Mouse (Mus musculus) layer of hippocampus, postnatal 25 days (tissue): Measurements from ENCODE around the gene Agpat3. TPM values are rescaled to one million over a fixed set of nuclear protein-coding genes. Genes with fewer than 3 reads are reported as not detected.
"Not testable (repeated sequence)": the region's sequence is repeated elsewhere in the genome, so short reads cannot be mapped to it uniquely, and the experiment has no call there.

Experiments
- DNase-seq, 2 experiments: peaks; one replicate each; pipeline ENCODE4 v3.0.0; 2022; ENCODE audit warnings: mixed read lengths in 2 of 2, low spot score in 1 of 2; ENCODE audit errors: extremely low spot score in 1 of 2
- total RNA-seq, 2 experiments: library from RNA; stranded (reverse); gene quantifications; 2 replicates each; pipeline ENCODE4 v1.2.3; 2021

The Agpat3 gene
- total RNA-seq, 2 experiments from 2014 or later: 233 TPM

- DNase-seq: no peak
These were observed 11.1 kb upstream of the Agpat3 start for GRCm38 (mm10) chr10:78363366-78363765.

DNA sequence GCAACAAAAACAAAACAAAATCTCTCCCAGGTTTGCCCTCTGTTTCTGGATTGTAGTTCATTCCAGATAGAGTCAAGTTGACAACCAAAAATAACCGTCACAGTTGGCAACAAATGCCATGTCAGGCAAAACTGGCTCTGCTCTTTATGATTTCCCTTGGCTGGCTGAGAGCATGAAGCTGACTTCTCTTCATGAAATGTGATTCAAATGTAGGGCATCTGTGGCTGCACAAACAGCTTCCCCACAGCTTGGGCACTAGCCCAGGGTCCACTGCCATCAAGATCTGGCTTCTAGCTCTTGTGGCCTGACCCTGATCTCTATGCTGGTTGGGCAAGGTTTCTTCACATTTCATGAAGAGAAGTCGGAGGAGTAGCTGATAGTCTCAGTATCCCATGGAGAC, 9.7 kb upstream of the Agpat3 start:
- DNase-seq: no peak

- DNase-seq: no peak
These were observed 8.0 kb upstream of the Agpat3 start for GRCm38 (mm10) chr10:78360290-78360711.

DNA sequence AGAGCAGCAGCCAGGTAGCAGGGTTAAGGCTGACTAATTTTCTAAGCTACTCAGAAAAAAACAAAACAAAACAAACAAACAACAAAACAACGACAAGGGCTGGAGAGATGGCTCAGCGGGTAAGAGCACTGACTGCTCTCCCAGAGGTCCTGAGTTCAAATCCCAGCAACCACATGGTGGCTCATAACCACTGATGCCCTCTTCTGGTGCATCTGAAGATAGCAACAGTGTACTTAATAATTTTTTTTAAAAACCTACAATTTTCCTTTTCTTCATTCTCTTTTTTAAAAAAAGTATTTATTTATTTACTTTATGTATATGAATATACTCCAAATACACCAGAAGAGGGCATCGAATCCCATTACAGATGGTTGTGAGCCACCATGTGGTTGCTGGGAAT, 6.7 kb upstream of the Agpat3 start:
- DNase-seq: not testable (repeated sequence)

DNA sequence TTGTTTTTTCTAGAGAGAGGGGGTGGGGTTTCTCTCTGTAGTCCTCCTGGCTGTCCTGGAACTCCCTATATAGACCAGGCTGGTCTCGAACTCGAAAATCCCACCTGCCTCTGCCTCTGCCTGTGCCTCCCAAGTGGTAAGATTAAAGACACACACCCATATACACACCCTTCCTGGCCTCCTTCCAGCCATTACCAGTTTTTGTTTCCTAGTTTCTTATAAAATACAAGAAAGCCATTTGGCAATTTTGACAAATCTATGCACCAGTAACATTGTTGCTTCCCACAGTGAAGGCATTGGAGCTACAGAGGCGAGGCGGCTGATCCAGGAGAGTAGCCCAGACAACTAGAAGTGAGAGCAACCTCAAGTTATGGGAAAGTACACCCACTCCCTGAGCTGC, 6.0 kb upstream of the Agpat3 start:
- DNase-seq: no peak

DNA sequence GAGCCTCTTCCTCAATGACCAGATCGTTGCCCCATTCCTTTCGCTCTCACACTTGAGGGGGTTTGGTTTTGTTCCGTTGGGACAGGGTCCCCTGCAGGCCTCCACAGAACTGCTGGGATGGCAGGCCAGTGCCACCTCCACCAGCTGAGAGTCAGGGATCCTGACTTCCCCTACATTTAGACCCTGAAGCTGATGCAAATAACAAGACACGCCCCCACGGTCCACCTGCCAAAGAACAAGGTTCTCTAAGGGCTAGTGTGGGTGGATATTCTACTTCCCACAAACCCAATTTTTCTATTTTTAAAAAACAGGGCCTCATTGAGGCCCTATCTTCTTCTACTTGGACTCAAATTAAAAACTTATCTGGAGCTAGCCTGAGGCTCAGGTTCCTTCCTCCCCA, 5.5 kb upstream of the Agpat3 start:
- no peak for DNase-seq

DNA sequence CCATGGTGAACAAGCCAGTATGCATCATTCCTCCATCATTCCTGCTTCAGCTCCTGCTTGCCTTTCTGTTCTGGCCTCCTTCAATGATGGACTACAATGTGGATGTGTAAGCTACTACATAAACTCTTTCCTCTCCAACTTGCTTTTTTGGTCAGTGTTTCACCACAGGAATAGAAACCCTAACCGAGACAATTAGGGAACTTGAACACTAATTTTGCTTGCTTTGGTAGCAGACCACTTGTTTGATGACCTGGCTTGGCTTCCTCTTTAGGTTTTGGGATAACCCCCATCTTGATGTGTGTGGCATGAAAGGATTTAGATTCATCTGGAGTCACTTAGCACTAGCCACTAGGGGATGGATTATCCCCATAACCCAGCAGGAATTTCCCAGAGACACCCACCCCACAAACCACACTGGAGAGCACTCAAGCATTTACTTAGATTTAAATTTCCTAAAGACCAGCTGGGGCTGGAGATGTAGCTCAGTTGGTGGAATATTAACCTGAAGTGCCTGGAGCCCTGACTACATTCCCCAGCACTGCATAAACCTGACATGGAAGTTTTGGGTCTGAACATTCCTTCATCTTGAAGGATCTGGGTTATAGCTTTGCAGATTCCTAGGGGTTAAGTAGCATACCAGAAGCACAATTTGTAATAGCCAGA, 3.8 kb upstream of the Agpat3 start:
- DNase-seq: no peak

DNA sequence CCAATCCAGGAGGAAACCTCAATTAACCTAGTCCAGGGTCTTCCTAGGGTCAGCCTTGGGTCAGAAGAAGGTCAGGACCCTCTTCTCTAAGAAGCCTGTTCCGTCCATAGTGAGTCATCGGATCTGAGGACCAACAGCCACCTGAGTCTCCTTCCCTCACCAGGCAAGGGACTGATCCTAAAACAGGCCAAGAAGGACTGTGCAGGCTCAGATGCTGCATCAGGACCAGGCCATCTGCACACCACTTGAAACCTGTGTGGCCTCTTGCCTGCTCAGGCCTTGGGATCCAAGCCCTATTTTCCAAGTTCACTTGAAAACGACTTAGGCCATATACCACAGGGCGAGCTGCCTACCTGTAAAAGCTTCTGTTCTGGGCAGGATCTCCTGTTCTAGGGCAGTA, 907 bp upstream of the Agpat3 start:
- DNase-seq: no peak

DNA sequence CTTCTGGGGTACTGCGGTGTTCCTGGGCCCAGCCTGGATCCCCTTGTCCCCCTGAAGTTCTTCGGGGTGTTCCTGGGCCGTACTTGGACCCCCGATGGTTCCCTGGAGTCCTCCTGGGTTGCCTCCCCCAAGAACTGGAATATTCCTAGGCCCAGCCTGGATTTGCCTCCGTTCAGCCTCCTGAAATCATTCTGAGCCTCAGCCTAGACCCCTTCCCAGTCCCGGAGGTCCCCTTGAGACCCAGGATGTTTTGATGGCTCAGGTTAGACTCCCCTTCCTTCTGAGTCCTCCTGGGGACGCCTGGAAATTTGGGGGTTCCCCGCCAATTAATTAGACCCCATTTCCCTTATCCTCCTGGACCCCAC, 359 bp upstream of the Agpat3 start:
- DNase-seq: no peak

- no peak for DNase-seq
These were observed 764 bp downstream of the Agpat3 start for GRCm38 (mm10) chr10:78351564-78351886.

DNA sequence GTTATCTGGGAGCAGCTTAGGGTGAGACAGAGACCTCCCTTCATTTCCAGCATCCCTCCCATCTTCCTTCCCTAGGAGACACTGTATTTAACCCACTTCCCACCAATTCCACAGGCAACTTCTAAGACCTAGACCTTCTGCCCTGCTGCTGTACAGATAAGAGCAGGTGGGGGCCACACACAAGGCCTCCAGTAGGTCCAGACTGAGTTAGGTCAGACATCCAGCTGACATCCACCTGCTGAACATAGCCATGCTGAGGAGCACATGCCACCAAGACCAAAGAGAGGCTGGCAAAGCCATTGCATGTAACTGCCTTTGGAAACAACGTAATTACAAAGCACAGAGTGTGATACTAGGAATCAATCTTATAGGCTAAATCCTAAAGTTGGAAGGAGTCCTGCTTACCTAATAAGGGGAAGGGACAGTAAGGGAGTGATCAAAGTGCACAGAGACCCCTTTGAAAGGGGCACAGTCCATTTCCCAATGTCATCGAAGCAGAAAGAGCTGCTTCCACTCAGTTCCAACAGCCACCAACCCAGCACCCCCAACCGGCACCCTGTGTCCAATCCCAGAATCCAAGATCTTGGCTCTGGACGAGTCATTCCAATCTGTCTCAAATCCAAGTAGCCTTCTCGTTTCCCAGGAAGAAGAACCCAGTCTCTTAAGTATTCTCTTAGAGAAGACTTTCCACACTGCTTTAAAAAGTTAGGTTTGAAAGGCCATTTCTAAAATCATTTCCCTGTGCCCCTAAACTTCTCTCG, 1.3 kb downstream of the Agpat3 start:
- DNase-seq: no peak

- DNase-seq: no peak
These were observed 2.7 kb downstream of the Agpat3 start for GRCm38 (mm10) chr10:78349464-78350165.

DNA sequence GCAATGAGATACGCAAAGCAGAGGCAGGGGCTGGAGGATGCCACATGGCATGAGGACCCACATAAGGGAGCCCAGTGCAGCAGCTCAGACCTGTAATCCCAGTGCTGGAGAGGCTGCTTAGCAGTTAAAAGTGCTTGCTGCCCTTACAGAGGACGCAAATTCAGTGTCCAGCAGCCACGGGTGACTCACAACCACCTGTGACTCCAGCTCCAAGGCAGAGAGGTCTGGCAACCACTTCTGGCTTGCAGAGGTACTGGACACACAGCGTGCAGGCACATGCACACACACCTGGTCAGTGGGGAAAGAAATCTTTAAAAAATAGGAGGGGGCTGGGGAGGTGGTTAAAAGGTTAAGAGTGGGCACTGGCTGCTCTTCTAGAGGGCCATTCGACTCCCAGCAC, 4.1 kb downstream of the Agpat3 start:
- DNase-seq: no peak

DNA sequence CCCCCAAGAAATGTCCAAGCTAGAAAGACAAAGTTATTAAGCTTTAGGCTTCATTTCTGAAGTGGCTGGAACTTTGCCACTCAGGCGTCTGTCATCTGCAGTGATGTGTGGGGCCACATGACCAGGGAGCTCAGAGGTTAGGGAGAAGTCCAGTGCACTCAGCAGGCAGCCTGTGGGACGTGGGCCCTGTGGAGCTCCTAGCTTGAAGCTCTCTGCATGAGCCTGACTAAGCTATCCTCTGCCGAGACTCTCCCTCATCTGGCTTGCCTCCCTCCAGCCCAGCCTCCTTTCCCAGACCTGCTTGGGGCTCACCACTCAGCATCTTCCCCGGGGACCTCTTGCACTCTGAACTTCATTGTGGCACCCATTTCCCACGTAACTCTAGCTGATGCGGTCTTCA, 4.8 kb downstream of the Agpat3 start:
- no peak for DNase-seq

GRCm38 (mm10) chr10:78345466-78345865, 6.8 kb downstream of the Agpat3 start:
- no peak for DNase-seq

DNA sequence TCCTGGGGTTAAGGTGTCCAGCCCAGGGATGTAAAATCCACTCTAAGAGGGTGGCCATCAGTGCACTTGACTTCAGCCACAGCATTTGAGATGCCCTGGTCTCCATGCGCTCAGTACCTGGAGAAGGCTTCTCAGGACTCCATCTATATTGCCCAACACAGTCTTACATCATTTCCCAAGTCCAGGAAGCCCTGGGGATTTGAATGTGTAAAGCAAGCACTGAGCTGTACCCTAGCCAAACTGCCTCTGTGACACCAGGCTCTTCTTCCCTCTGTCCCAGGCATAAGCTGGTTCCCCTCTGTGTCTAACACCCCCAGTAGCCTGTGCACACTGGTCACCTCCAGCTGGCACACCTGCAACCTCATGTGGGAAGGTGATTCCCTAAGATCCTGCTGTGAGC, 10.2 kb downstream of the Agpat3 start:
- no peak for DNase-seq

DNA sequence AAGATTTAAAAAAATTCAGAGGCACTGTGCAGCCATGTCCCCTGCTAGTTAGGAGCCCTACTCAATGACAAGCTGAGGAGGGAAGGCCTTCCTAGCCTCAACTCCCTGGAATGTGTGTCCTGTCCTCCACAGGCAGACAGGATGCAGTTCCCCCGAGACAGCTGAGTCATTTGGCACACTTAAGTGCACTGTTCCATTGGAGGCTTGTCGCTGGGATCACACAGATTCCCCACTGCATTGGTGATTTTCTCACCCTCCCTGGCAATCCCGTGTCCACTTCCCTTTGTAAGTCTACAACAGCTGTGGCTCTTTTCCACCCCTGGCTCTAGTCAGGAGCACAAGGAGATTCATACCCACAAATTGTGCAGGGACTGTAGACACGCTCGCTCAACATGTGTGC, 14.1 kb downstream of the Agpat3 start:
- DNase-seq: no peak

GRCm38 (mm10) chr10:78334923-78335561, 17.2 kb downstream of the Agpat3 start:
- no peak for DNase-seq

DNA sequence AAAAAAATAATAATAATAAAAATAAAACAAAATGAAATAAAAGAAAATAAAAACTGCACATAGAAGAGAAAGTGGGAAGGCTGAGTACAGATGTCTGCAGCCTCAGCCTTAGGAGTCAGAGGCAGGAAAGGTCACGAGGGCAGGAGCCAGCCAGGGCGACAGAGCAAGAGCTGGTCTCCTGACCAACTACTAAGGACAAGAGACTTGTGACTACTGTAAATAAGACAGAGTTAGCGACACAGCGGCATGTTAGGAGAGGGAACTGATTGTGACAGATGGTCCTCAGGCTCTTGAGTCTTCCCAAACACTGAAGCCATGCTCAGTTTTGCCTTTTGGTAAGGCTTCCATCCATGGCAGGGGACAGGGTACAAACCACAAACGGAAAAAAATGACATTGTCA, 20.7 kb downstream of the Agpat3 start:
- DNase-seq: no peak

DNA sequence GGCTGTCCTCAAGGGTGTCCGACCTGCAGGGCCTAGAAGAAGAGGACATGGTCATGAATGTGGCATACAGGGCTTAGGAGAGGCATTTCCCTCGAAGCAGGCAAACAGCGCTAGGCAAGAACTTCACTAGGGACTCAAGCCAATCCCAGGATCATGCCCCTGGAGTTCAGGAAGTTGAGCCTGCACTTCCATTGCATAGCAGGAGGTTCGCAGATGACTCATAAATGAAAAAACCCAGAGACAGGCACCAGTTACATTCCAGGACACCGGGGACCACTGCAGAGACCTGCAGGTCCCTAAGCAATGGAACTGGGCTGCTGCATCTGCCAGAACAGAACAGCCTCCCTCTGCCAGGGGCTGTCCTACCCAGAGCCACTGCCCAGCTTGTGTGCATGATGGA, 23.0 kb downstream of the Agpat3 start:
- no peak for DNase-seq

DNA sequence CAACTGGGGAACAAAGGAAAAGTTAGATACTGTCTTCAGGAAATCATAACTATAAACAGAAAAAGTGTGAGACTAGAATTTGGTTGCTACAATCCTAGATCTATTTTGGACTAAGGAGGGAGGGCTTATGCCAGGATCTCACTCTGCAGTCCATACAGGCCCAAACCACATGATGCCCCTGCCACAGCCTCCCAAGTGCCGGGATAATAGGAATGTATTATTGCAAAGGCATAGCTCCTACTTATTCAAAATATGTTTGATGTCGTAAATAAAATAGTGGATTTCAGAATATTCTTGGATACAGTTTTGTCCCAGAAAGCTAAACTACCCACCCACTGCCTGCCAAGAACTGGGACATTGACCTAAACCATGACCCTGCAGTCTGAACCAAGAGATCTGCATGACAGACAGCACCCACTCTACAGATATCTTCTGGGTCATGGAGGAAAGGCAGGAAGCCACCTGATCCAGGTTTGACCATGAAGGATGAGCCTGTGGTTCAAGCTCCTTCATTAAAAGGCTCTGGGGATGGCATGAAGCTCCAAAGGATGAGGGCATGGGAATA, 24.2 kb downstream of the Agpat3 start:
- DNase-seq: no peak
